Mouse (Mus musculus): Measurements from ENCODE around the gene Sdsl.

Sdsl gene

DNA sequence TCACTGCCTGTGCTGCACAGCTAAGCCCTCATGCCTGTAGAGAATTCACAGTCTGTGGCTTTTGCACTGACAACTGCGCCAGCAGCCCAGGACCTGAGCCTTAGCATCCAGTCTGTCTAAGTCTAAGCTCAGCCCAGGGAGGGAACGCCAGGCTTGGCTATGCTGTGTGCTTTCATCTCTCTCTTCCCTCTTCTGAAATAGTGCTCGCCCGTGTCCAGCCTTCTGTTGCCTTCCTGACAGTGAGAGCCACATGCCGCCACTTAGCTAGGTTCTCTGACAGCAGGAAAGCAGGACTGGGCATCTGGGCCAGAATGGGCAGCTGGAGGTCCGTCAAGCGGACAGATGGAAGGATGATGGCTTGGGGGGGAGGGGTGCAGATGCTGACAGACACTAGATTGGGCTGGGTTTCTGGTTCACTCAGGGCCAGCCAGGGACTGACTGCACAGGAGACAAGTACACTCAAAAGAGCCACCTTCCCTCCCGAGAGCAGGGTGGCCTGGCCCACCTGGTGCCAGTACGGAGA is 21.3 kb upstream of the Sdsl start:
- no peak for DNase-seq

DNA sequence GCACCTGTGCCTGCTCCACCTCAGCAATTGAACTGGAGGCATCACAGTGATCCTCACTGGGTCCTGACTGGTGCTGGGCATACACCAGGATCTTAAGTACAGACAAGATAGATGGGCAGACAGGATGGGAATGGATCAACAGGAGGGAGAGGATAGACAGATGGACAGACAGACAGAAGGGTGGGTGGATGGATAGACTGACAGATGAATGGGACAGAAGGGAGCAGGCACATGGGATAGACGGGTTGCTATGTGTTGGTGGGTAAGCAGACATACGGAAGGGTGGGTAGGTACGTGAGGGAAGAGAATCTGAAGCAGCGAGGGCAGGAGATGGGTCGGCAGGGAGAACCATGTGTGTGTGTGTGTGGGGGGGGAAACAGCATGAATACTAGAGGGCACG is 20.8 kb upstream of the Sdsl start:
- no peak for DNase-seq

DNA sequence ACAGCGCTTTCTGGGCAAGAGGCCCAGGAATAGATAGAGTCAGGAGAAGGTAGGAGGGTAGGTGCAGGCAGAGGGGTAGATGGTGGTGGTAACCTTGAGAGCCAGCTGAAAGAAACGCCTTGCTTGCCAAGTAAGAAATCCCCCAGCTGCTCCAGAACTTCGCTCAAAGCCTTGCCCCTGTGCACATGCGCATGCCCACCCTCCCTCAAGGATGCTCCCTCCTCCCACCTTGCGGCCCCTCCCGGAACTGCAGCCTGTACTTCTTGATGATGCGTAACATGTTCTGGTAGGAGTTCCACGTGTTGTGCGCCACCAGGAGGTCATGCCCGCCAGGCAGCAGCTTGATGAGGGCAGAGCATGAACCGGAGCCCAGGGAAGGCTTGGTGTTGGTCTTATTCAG is 19.8 kb upstream of the Sdsl start:
- no peak for DNase-seq

DNA sequence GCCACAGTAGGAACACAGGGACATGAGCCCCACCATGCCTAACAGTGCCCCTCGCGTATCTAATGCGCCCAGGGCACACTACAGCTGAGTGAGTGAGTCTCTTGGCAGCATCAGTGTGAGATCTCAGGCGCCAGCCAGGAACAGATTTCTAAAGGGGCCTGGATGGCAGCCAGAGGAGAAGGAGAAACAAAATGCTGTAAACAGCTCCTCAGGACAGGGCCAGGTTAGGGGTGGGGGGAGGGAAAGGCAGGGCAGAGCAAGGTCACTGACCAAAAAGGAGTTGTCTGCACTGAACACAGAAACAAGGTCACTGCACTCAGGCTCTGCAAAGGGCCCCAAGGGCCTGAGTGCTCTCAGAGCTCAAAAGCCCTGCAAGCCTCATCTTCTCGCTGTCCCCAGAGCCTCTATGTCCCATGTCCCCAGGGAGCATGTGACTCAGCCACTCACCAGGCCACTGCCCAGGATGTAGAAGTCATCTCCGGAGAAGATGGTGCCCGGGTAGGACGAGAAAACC is 18.1 kb upstream of the Sdsl start:
- peak; percentile 94 for DNase-seq

DNA sequence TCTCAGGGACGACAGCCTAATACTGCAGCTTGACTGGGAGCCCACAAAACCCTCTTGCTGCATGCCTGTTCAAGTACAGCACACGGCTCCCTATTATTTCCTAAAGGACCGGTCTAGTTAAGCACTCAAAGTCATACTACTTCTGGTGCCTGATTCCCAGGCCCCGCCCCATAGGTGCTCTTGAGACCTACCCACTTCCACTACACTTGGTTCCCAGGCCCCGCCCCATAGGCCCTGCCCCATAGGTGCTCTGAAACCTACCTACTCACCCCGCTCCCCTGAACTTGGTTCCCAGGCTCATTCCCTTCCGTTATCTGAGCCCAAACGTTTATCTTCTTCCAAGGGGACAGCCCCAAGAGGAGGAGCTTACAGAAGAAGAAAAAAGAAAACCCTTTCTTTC is 15.2 kb upstream of the Sdsl start:
- DNase-seq = no peak

DNA sequence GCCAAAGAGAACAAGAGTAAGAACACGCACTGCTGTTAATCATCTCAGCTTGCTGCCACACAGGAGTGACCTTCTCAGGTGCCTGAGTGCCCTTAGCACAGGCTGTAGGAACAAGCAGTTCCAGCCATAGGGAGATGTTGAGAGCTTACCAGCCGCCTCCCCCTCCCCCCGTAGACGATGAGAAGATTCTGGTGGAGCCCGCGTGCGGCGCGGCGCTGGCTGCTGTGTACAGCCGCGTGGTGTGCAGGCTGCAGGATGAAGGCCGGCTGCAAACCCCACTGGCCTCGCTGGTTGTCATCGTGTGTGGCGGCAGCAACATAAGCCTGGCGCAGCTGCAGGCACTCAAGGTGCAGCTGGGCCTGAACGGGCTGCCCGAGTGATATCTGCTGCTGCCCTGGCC is 10.8 kb upstream of the Sdsl start:
- DNase-seq = peak; percentile 88

DNA sequence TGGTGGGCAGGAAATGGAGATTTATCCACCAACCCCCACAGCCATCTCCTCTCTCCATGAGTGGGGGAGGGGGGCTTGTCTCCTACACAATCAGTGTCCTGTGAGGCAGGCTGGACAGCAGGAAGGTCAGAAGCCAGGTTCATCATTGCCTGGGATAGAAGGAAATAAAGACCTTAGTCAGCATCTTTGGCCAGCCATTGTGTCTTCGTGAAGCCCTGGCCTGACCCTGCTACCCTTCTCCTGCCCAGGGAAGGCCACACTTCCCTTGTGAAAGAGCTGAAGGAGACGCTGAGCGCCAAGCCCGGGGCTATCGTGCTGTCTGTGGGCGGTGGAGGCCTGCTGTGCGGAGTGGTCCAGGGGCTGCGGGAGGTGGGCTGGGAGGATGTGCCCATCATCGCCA is 8.6 kb upstream of the Sdsl start:
- DNase-seq = no peak

DNA sequence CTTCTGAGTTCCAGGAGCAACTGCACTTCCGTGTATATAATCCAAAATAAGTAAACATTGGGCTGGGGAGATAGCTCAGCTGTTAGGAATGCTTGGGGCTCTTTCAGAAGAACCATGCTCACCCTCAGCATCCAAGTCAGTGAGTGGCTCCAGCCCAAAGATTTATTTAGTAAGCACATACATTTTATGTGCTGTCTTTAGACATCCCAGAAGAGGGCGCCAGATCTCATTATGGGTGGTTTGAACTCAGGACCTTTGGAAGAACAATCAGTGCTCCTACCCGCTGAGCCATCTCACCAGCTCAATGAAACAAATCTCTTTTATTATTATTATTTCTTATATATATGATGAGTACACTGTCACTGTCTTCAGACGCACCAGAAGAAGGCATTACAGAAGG is 6.9 kb upstream of the Sdsl start:
- no peak for DNase-seq

DNA sequence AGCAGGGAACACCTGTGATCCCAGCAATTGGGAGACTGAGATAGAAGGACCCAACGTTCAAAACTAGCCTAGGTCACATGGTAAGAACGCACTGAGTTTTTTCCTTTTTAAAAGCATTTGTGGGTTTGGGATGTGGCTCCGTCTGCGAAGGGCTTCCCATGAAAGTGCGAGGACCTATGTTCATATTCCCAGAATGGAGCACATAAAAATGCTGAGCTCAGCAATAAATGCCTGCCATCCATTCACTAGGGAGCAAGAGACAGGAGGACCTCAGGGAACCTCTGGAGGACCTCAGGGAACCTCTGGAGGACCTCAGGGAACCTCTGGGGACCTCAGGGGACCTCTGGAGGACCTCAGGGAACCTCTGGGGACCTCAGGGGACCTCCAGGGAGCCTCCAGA is 5.4 kb upstream of the Sdsl start:
- no peak for DNase-seq

DNA sequence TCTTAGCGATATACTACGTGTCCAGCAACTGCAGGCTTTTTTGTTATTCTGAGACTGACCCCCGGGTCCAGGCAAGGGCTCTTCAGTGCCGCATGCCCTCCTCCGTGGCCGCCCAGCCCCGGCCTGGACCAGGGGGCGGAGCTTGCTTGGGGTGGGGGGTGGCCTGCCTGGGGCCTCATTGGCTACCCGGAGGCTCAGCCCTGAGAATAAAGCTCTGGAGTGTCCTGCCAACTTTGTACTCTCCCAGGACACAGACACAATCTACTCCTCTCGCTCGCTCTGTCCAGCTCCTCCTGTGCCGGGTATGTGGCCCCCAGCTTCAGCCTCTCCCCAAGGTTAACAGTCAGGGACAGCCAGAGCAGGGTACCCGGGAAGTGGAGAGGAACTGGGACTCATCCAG is 3.7 kb upstream of the Sdsl start, which contains the start of gene Sds:
Gene Sds, plus strand, starts transcription at position 231 of the 400 bp plus-strand sequence.
- DNase-seq = peak; percentile 83

DNA sequence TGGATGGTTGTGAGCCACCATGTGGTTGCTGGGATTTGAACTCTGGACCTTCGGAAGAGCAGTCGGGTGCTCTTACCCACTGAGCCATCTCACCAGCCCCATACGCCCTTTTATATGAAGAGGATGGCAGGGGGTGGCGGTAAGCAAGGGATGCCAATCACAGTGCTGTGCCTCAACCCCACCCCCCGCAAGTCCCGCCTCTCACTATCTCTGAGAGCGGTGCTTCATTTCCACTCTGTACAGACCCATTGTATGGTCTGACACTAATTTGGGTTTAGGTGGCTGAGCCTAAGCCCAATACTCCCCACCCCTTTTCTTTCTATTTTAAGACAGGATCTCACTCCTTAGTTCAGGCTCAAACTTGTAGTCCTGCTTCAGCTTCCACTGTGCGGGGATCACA is 3.3 kb upstream of the Sdsl start:
- peak; percentile 85 for DNase-seq

DNA sequence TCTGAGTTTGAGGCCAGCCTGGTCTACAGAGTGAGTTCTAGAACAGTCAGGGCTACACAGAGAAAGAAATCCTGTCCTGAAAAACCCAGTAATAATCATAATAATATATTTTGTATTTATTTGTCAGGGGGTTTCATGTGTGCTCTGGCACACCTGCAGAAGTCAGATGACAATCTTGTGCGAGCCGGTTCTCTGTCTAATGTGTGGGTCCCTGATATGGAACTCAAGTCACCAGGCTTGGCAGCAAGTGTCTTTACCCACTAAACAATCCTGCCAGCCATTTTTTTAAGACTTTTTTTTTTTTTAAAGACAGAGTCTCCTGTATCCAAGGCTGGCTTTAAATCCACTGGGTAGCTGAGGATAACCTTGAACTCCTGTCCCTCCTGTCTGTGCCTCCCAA is 751 bp upstream of the Sdsl start:
- no peak for DNase-seq

DNA sequence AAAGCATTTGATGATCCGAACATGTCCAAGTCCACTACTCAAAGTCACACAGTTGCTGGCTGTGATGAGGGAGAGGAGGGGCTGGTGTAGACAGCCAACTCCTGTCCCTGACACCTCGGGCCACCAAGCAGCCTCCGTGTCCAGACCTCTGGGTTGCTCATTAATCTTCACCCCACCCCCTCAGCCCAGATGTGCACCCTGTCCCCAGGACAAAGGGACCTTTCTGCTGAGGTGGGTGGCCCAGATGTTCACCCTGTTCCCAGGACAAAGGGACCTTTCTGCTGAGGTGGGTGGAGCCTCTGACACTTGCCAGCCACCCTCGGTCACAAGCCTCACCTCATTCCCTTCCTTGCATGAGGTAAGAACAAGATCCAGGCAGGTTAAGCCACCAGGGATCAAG is 1.1 kb downstream of the Sdsl start:
- DNase-seq = no peak

DNA sequence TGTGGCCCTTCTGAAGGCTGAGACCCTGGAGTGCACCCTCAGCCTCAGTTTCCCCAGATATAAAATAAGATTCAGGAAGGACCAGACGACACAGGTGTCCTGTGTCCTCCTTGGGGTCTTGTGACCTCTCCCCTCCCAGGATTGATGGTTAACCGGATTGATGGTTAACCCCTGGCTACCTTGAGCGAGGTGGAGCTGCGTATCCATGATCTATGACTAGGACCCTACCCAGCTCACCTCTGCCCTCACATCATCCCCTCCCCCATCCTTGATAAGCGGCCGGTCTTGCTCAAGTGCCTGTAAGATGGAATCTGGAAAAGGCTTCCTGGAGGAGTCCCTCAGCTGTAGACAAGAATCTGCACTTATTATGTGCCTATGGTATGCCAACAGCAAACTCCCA is 3.8 kb downstream of the Sdsl start:
- no peak for DNase-seq

DNA sequence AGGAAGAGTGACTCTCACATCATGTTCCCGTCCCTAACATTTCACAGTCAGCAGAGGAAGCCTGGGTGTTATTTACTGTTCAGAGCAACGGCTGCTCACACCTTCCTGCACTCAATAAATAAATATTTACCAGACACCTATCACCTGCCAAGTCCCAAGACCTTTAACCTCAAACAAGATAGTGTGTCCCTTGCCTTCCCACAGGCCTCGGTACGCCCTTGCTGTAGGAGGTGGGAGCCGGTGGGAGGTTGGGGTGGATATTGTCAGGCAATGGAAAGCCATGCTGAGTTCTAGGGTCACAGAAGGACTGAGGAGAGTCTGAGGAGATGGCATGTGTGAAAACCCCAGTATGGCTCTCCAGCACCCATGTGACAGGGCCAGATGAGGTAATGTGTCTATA is 4.3 kb downstream of the Sdsl start:
- DNase-seq = no peak

DNA sequence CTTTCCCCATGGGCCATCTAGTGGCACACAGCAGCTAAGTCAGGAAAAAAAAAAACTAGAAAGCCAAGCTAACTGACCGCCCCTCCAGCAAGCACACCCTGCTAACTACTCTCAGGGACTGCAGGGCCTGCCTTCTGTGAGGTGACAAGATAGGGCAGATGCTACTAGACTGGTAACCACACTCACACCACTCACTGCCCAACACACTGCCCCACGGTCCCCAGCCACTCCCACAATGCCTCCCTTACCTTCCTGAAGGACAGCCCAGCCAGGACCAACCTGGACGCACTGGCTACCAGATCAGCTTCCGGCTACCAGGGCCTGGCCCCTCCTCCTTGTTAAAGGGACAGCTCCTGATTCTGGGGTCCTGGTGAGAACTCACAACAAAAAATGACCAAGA is 5.6 kb downstream of the Sdsl start:
- DNase-seq = no peak

DNA sequence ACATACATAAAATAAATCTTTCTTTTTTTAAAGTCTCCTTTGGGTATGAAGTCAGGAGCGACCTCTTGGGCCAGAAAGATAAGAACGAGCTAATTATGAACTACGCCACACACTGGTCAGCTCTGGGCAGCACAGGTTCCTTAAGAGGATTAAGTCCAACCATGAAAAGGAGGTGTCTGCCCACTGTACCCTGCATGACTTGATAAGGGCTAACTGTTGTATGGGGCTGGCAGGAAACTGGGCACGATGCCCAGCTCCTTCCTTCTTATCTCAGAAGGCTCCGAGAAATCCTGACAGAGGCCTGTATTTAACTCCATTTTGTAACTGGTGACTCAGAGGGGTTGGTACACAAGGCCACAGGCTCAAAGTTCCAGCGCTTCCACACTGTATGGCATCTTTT is 6.8 kb downstream of the Sdsl start:
- DNase-seq = peak; percentile 96

DNA sequence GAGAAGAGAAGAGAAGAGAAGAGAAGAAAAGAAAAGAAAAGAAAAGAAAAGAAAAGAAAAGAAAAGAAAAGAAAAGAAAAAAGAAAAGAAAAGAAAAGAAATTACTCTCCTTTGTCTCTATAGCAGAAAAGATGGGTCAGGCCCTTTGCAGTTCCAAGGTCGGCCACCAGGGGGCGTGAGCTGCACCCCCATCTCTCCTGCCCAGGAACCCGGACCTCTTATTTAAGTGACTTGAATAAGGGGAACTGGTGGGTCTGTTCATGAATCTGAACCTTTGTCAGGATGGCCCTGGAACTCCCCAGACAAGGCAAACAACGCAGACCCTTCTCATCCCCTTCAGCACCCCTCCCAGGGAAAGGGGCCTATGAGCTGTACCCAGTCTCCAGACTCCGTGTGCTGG is 7.5 kb downstream of the Sdsl start:
- DNase-seq = no peak

DNA sequence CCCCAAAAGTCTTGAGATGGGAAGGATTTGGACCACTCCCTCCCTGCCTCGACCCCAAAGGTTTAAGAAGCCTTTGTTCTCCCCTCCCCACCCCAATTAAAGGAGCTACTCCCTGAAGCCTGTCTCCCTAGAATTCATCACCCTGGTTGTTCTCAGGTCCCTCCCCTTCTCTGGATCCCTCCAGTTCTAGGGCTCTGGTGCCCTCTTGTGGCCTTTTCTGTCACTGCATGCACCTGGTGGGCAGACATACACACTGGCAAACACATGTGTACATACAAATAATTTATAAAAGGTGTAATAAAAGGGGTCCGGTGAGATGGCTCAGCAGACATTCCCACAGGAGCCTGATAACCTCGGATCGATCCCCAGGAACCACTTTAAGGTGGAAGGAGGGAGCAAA is 8.3 kb downstream of the Sdsl start:
- no peak for DNase-seq

DNA sequence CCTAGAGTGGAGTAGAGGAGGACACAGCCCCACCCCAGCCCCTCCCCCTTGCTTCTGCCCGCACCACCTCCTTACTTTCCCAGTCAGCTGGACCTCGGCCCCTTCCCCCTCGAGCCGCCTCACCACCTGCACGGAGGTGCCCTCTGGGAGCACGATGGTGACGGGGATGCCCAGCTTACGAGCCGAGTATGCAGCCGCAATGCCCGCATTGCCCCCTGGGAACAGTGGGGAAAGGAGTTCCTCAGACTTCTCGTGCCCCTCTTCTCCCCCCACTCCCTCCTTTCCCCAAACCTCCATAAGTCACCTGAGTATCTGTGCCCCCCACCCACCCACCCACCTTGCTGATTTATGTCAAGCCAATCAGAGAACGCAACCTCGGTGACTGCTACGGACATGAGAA is 10.7 kb downstream of the Sdsl start:
- DNase-seq = no peak

DNA sequence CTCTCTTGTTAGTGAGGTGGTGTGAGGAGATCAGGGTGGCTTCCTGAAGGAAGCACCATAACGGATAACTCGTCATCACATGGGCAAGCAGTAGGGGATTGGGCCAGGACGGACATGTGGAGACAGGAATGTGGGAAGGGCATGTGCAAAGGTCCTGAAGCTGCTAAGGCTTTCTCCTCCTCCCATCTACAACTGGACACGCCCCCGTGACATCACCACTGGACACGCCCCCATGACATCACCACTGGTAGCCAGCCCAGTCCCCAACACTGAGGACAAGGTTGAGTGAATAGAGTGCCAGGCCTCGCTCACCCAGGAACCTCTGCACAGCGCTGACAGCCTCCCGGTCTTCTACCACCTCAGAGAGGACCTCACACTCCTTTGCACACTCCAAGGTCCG is 13.5 kb downstream of the Sdsl start:
- no peak for DNase-seq

DNA sequence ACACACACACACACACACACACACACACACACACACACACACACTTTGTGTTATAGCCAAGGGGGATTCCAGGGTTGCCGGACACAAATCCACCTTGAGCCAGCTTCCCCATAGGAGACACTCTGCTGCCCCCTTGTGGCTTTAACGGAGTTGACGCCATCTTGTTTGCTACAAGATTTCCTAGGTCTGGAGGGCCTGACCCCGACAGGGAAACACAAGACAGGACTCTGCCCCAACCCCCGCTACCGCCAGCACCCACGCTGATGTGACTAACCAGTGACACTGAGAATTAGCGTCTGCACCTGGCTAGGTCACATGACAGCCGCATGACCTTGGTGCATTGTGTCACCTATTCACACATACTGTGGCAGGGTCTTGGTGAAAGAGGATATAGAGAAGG is 15.0 kb downstream of the Sdsl start:
- DNase-seq = no peak

DNA sequence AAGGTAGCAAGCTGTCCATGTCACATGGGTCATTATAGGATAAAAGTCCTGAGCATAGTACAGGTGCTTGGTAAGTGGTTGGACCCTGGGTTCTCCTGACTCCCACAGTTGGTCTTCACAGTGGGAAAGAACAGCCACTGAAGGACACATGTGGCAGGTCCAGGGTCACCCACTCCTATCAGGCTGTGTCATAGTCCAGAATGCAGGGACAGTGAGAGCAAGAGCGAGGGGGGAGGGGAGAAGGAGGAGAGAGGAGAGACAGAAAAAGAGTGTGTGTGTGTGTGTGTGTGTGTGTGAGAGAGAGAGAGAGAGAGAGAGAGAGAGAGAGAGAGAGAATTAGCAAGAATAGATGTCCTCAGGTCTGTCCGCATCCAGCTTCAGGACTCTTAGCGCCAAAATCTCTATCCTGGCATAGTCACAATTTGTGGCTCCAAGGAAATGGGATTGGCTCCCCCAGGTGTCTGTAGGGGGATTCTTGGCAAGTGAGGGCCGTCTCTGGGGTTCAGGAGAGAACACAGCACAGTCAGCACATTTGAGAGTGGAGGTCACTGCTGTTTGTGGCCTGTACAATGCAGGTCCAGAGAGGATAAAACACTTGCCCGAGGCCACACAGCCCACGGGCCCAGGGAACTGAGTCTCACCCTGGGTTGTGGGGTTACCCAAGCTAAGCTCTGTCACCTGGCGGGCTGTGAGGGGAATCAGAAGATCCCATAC is 15.6 kb downstream of the Sdsl start:
- no peak for DNase-seq

DNA sequence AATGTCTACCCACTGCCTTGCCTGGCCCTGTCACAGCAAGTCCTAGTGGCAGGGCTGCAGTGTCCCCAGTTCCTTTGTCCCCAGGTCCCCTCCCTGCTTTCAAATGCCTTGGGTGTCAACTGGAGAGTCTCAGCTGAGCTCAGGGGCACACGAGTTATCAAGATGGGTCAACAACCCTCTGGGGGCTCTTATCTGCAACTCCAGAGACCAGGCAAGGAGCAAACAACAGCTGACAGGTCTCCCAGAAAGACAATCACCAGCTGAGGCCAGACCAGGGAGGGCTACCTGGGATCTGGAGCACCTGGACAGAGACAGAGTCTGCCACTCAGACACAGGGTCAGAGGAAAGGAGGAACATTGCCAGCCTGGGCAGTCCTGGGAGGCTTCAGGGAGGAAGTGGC is 16.4 kb downstream of the Sdsl start:
- no peak for DNase-seq

DNA sequence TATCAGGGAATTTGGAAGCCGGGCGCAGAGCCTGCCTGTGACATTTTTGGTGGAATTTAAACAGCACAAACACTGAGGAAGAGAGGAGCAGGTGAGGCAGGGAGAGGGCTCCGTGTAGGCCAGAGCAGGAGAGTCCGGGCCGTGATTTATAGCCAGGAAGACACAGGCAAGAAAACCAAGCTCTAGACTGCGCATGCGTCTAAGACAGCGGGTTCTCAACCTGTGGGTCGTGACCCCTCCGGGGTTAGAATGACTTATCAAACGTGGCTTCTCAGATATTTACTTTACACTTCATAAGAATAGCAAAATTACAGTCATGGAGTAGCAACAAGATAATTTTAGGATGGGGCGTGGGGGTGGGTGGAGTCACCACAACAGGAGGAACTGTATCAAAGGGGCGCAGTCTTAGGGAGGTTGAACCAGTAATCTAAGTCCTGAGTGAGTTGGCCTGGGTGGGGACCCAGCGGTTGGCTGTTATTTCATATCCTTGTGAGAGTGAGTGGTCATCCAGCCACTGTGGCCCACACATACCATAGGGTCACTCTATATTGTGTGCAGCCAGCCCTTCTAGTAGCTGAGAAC is 17.8 kb downstream of the Sdsl start:
- DNase-seq = no peak

All from heart, adult 11 months (tissue).